19 mouse cellular contexts compared by ENCODE assay signal in genomic region chr6:30153076-30153475, GRCm38 (mm10).
A peak's percentile ranks its signal among the peaks of the same experiment; 100 is the strongest.
DNase-seq lines count a peak whose midpoint lies in the region; ATAC-seq and TF ChIP-seq lines count a peak whose summit lies in the region.
"Had no signal": no experiment of that assay in that cellular context is flagged by ENCODE, and none has a peak within 500 bp of the region (broad histone marks: within the 10 kb centered on the region; RNA-seq: fewer than 3 reads in every experiment).

No protein-coding gene starts in this region.

- H3K27me3 ChIP-seq in hindbrain, embryonic 10.5 days (ENCODE audit: insufficient read depth, poor library complexity, severe bottlenecking), result no peaks in the 10 kb centered on the region
- H3K27me3 ChIP-seq in hindbrain, embryonic 13.5 days, result no peaks in the 10 kb centered on the region
- H3K27me3 ChIP-seq in midbrain, embryonic 14.5 days (ENCODE audit: control insufficient read depth, insufficient read depth, low read length), result no peaks in the 10 kb centered on the region
- H3K27me3 ChIP-seq in midbrain, embryonic 15.5 days (replicated peaks), result no peaks in the 10 kb centered on the region
- H3K27me3 ChIP-seq in MEL (ENCODE audit: control insufficient read depth in 1 of 2, insufficient read depth in 2 of 2, low read length in 2 of 2), result no peaks in the 10 kb centered on the region
- H3K27me3 ChIP-seq: embryonic facial prominence, embryonic 15.5 days; hindbrain, embryonic 15.5 days; Patski had no signal

- no peaks in the 10 kb centered on the region for H3K9me3 ChIP-seq in hindbrain, embryonic 10.5 days
- H3K9me3 ChIP-seq in hindbrain, embryonic 13.5 days, result no peaks in the 10 kb centered on the region
- no peaks in the 10 kb centered on the region for H3K9me3 ChIP-seq in midbrain, embryonic 14.5 days (ENCODE audit: control insufficient read depth, low read length)
- H3K9me3 ChIP-seq in midbrain, embryonic 15.5 days, result no peaks in the 10 kb centered on the region
- no peaks in the 10 kb centered on the region for H3K9me3 ChIP-seq in MEL (replicated peaks; ENCODE audit: insufficient read depth, low read length)
- H3K9me3 ChIP-seq: embryonic facial prominence, embryonic 15.5 days; forebrain, embryonic 10.5 days; heart, embryonic 10.5 days; hindbrain, embryonic 15.5 days had no signal

- no peak overlapping the region for H3K4me3 ChIP-seq in hindbrain, embryonic 10.5 days
- no peak overlapping the region for H3K4me3 ChIP-seq in hindbrain, embryonic 13.5 days
- H3K4me3 ChIP-seq in midbrain, embryonic 14.5 days (replicated peaks; ENCODE audit: low read depth, low read length), result no peak overlapping the region
- H3K4me3 ChIP-seq in midbrain, embryonic 15.5 days, result no peak overlapping the region
- no peak overlapping the region for H3K4me3 ChIP-seq in MEL (ENCODE audit: control insufficient read depth in 1 of 2, insufficient read depth in 1 of 2, low read depth in 2 of 2, low read length in 2 of 2)
- H3K4me3 ChIP-seq: embryonic facial prominence, embryonic 15.5 days; erythroblast, embryonic 14.5 days; forebrain, embryonic 10.5 days; heart, embryonic 10.5 days; hindbrain, embryonic 15.5 days had no signal

- H3K36me3 ChIP-seq in hindbrain, embryonic 10.5 days, result peaks cover 58% of the 10 kb centered on the region
- peaks cover 29% of the 10 kb centered on the region for H3K36me3 ChIP-seq in hindbrain, embryonic 13.5 days
- H3K36me3 ChIP-seq in midbrain, embryonic 14.5 days (ENCODE audit: control insufficient read depth, insufficient read depth, low read length), result peaks cover 3% of the 10 kb centered on the region; the same call in 1 of the 2 replicates
- peaks cover 2% of the 10 kb centered on the region; the same call in 1 of the 2 replicates for H3K36me3 ChIP-seq in midbrain, embryonic 15.5 days (replicated peaks)
- no peaks in the 10 kb centered on the region for H3K36me3 ChIP-seq in MEL (ENCODE audit: control insufficient read depth in 1 of 2, insufficient read depth in 2 of 2, low read length in 2 of 2)
- H3K36me3 ChIP-seq: hindbrain, embryonic 15.5 days had no signal

- no peak overlapping the region for H3K4me2 ChIP-seq in hindbrain, embryonic 13.5 days
- H3K4me2 ChIP-seq in midbrain, embryonic 14.5 days (ENCODE audit: low read length), result no peak overlapping the region
- no peak overlapping the region for H3K4me2 ChIP-seq in midbrain, embryonic 15.5 days
- H3K4me2 ChIP-seq: embryonic facial prominence, embryonic 15.5 days; hindbrain, embryonic 15.5 days had no signal

- TF ChIP-seq CTCF in MEL (IDR thresholded peaks at IDR 0.05 in 2 of 3, conservative IDR thresholded peaks at IDR 0.05 in 1 of 3; ENCODE audit: control insufficient read depth in 1 of 3, insufficient read depth in 1 of 3, low read depth in 2 of 3, low read length in 3 of 3, poor library complexity in 1 of 3, severe bottlenecking in 1 of 3), result no peak

- no peak overlapping the region for H3K9ac ChIP-seq in hindbrain, embryonic 13.5 days
- no peak overlapping the region for H3K9ac ChIP-seq in midbrain, embryonic 14.5 days (replicated peaks; ENCODE audit: low read length)
- H3K9ac ChIP-seq in midbrain, embryonic 15.5 days, result no peak overlapping the region
- no peak overlapping the region for H3K9ac ChIP-seq in MEL (ENCODE audit: control insufficient read depth, low read depth, low read length, poor library complexity, severe bottlenecking)
- H3K9ac ChIP-seq: embryonic facial prominence, embryonic 15.5 days; hindbrain, embryonic 15.5 days had no signal

- no peak for ATAC-seq in hindbrain, embryonic 13.5 days (ENCODE audit: low FRiP score)
- ATAC-seq in midbrain, embryonic 14.5 days (ENCODE audit: low FRiP score, low TSS enrichment), result no peak
- ATAC-seq in midbrain, embryonic 15.5 days (replicated peaks), result no peak
- ATAC-seq: activated CD4-positive, CD25-positive, alpha-beta regulatory T cell, adult 4 months; Patski had no signal

- no peak for TF ChIP-seq POLR2A in MEL (IDR thresholded peaks at IDR 0.05; ENCODE audit: control insufficient read depth in 1 of 2, insufficient read depth in 1 of 2, low read depth in 1 of 2, low read length in 2 of 2, poor library complexity in 1 of 2)

- H3K4me1 ChIP-seq in hindbrain, embryonic 10.5 days (replicated peaks), result peaks cover 13% of the 10 kb centered on the region
- peaks cover 20% of the 10 kb centered on the region for H3K4me1 ChIP-seq in hindbrain, embryonic 13.5 days (replicated peaks)
- peaks cover 12% of the 10 kb centered on the region; the same call in 1 of the 2 replicates for H3K4me1 ChIP-seq in midbrain, embryonic 14.5 days (ENCODE audit: control insufficient read depth, insufficient read depth, low read length)
- peaks cover 6% of the 10 kb centered on the region; the same call in 1 of the 2 replicates for H3K4me1 ChIP-seq in midbrain, embryonic 15.5 days
- H3K4me1 ChIP-seq in MEL (ENCODE audit: control insufficient read depth in 1 of 2, insufficient read depth in 2 of 2, low read length in 2 of 2), result no peaks in the 10 kb centered on the region
- H3K4me1 ChIP-seq: embryonic facial prominence, embryonic 15.5 days had no signal

- no peak for TF ChIP-seq RAD21 in MEL (IDR thresholded peaks at IDR 0.05; ENCODE audit: low read depth, low read length)

- H3K79me2 ChIP-seq in MEL (ENCODE audit: control insufficient read depth, insufficient read depth, low read length, poor library complexity), result no peaks in the 10 kb centered on the region

- no peak for TF ChIP-seq EP300 in MEL (IDR thresholded peaks at IDR 0.05; ENCODE audit: low read depth in 1 of 2, low read length in 2 of 2)

- no peak for DNase-seq in hindbrain, embryonic 10.5 days (ENCODE audit: low spot score)
- peak; percentile 41 for DNase-seq in midbrain, embryonic 14.5 days
- no peak for DNase-seq in MEL (ENCODE audit: low read depth, low spot score)
- no peak for DNase-seq in adrenal gland, adult 2 months
- no peak for DNase-seq in urinary bladder, postnatal 10 days (ENCODE audit: low spot score)
- DNase-seq: adrenal gland, postnatal 25 days; cerebellum, adult 2 months; cerebellum, postnatal 10 days; embryo, embryonic 11 days; gastrocnemius, postnatal 10 days had no signal

- WGBS in hindbrain, embryonic 10.5 days, result 72% methylated on average over 3 of the region's 3 CpGs
- WGBS in hindbrain, embryonic 13.5 days, result 30% methylated on average over 3 of the region's 3 CpGs
- WGBS in midbrain, embryonic 14.5 days, result 17% methylated on average over 3 of the region's 3 CpGs
- WGBS in midbrain, embryonic 15.5 days, result 14% methylated on average over 3 of the region's 3 CpGs

- H3K27ac ChIP-seq in hindbrain, embryonic 10.5 days, result peak overlapping the region; percentile 50; the same call in 1 of the 2 replicates
- no peak overlapping the region for H3K27ac ChIP-seq in hindbrain, embryonic 13.5 days
- 0 out of 2 replicates have a peak overlapping the region, but pooled peaks have one; percentile 55 for H3K27ac ChIP-seq in midbrain, embryonic 14.5 days (replicated peaks; ENCODE audit: low read depth, low read length)
- no peak overlapping the region for H3K27ac ChIP-seq in midbrain, embryonic 15.5 days
- H3K27ac ChIP-seq in MEL (ENCODE audit: control insufficient read depth, low read depth, low read length), result no peak overlapping the region
- H3K27ac ChIP-seq: embryonic facial prominence, embryonic 15.5 days; heart, embryonic 10.5 days; hindbrain, embryonic 15.5 days had no signal

TF ChIP-seq in MEL, 35 proteins besides CTCF, POLR2A, EP300 and RAD21:
- TF ChIP-seq HCFC1 (IDR thresholded peaks at IDR 0.05; ENCODE audit: low read depth, low read length) (no peak), ZKSCAN1 (IDR thresholded peaks at IDR 0.05; ENCODE audit: low read depth, low read length) (no peak), ZNF384 (IDR thresholded peaks at IDR 0.05; ENCODE audit: low read depth, low read length) (peak; percentile 52; the same call in 1 of the 2 replicates)

Comparison
In these comparisons a context has a peak if more than half of its experiments do, and no peak if none do; other contexts are left out.
1. H3K27ac ChIP-seq: peak in hindbrain, embryonic 10.5 days (single experiment) and midbrain, embryonic 14.5 days (single experiment); none in hindbrain, embryonic 13.5 days (single experiment), midbrain, embryonic 15.5 days (single experiment) and MEL (single experiment).